Mouse (Mus musculus) hindbrain, embryonic 11.5 days (tissue): ENCODE measurements around the gene Mrps23. TPM values are rescaled to one million over a fixed set of nuclear protein-coding genes. Genes with fewer than 3 reads are reported as not detected.
A peak's percentile ranks its signal among the peaks of the same experiment; 100 is the strongest.

Source experiments
- ATAC-seq: fragments of 200-750 bp; cut with Nextera tagmentation; 2 replicates; pipeline ENCODE4 v1.8.0; 2017; ENCODE audit warnings: mild to moderate bottlenecking, moderate TSS enrichment, moderate library complexity; ENCODE audit not compliant: low FRiP score
- DNase-seq: peaks from one replicate; pipeline ENCODE4 v3.0.0-alpha.2; 2015; ENCODE audit warnings: low spot score
- H3K27ac ChIP-seq: fragments of 300-500 bp; sonication (generic); 2 replicates; pipeline ENCODE4 v1.5.1; 2014; ENCODE audit warnings: mild to moderate bottlenecking, low read depth, low read length
- H3K27me3 ChIP-seq: fragments of 300-500 bp; sonication (generic); 2 replicates; pipeline ENCODE4 v1.6.1; 2014; ENCODE audit warnings: mild to moderate bottlenecking, low read length, moderate library complexity, mixed read lengths; ENCODE audit not compliant: control insufficient read depth, insufficient read depth
- H3K36me3 ChIP-seq: fragments of 300-500 bp; sonication (generic); 2 replicates; pipeline ENCODE4 v1.6.1; 2014; ENCODE audit warnings: mild to moderate bottlenecking, low read length, moderate library complexity, mixed read lengths; ENCODE audit not compliant: control insufficient read depth, insufficient read depth
- H3K4me1 ChIP-seq: fragments of 300-500 bp; sonication (generic); replicated peaks from 2 replicates; pipeline ENCODE4 v1.6.1; 2014; ENCODE audit warnings: low read length, mixed read lengths; ENCODE audit not compliant: control insufficient read depth, insufficient read depth
- H3K4me2 ChIP-seq: fragments of 300-500 bp; sonication (generic); replicated peaks from 2 replicates; pipeline ENCODE4 v1.6.1; 2014; ENCODE audit warnings: mild to moderate bottlenecking, low read depth, low read length
- H3K4me3 ChIP-seq: fragments of 300-500 bp; sonication (generic); 2 replicates; pipeline ENCODE4 v1.5.1; 2014; ENCODE audit warnings: low read depth, low read length
- H3K9ac ChIP-seq: fragments of 300-500 bp; sonication (generic); 2 replicates; pipeline ENCODE4 v1.6.1; 2014; ENCODE audit warnings: low read depth, low read length
- H3K9me3 ChIP-seq: fragments of 300-500 bp; sonication (generic); 2 replicates; pipeline ENCODE4 v1.6.1; 2016; ENCODE audit warnings: low read length; ENCODE audit not compliant: control insufficient read depth
- WGBS: fragments of 180-500 bp; shearing (Covaris S2); extraction: QIAGEN DNeasy Blood & Tissue Kit; methylation state at CpG from one replicate; pipeline ENCODE4 v1.1.7; 2014; 5-methylcytosine and 5-hydroxymethylcytosine counted together
- polyA plus RNA-seq: library from polyadenylated mRNA; unstranded; fragments of >200 nt; fragmentation: Nextera tagmentation; extraction: Ambion mirVana; gene quantifications from 2 replicates; pipeline ENCODE4 v1.2.1, GENCODE M21; 2014

Mrps23 gene
- polyA plus RNA-seq, 1 experiment from 2014 or later, result 84.5 TPM

DNA sequence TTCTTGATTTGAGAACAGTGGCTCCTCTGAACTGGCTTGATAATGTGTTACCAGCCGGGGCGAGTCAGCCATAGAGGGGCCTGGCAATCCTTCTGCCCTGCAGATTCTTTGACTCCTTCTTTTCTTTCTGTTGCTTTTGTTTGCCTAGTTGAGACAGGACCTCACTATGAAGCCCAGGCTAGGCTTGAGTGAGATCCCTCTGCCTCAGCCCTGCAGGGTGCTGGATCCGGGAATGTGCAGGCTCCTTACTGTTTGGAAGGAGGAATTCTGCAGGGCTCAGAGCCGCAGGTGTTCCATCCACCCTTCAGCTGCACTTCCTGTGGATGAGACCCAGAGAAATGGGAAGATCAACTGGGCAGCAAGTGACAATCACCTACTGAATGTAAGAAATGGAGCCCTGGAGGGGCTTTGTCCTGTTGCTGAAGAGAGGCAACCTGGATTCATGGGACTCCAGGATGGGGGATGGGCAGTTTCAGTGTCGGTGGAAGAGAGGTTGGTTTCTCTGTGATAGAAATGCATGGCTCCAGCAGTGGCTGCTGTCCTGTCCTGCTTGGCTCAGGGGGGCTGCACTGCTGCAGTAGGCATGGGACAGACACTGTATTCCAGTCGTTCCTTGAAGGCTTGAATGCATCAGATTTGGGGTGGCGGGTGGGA lies 49.5 kb downstream of the Mrps23 start:
- Histone ChIP-seq H3K4me2 (peak overlapping the region; percentile 8; the same call in 1 of the 2 replicates), H3K27me3 (no peaks in the 10 kb centered on the region), H3K9ac (peak overlapping the region; percentile 12), H3K36me3 (peaks cover 3% of the 10 kb centered on the region), H3K4me1 (peaks cover 18% of the 10 kb centered on the region), H3K9me3 (no peaks in the 10 kb centered on the region), H3K27ac (peak overlapping the region; percentile 94), H3K4me3 (no peak overlapping the region)
- peak; percentile 70 for DNase-seq
- peak; percentile 25 for ATAC-seq
- 21% methylated on average over 7 of the region's 7 CpGs for WGBS

DNA sequence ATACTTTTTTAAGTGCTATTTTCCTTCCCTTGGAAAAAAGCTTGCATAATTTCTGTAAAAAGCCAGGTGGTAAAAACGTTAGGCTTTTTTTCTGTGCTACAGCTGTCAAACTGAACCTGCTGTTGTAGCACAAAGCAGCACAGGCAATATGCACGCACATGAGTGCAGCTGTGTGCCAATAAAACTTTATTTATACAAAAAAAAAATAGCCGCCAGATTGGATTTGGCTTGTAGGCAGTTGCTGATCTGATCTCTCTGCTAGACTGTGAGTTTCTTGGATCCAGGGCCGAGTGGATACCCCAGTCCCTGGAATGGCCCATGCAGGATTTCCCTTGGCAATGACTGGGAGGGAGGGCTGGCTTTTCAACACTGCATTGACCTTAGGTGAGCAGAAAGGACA lies 53.5 kb downstream of the Mrps23 start:
- H3K27ac ChIP-seq, result no peak overlapping the region
- H3K4me1 ChIP-seq, result peaks cover 13% of the 10 kb centered on the region
- no peak overlapping the region for H3K4me3 ChIP-seq
- H3K4me2 ChIP-seq, result no peak overlapping the region
- ATAC-seq, result no peak
- 81% methylated on average over 4 of the region's 4 CpGs for WGBS
- H3K36me3 ChIP-seq, result peaks cover 3% of the 10 kb centered on the region
- H3K9me3 ChIP-seq, result no peaks in the 10 kb centered on the region
- H3K27me3 ChIP-seq, result no peaks in the 10 kb centered on the region
- no peak overlapping the region for H3K9ac ChIP-seq
- DNase-seq, result no peak

DNA sequence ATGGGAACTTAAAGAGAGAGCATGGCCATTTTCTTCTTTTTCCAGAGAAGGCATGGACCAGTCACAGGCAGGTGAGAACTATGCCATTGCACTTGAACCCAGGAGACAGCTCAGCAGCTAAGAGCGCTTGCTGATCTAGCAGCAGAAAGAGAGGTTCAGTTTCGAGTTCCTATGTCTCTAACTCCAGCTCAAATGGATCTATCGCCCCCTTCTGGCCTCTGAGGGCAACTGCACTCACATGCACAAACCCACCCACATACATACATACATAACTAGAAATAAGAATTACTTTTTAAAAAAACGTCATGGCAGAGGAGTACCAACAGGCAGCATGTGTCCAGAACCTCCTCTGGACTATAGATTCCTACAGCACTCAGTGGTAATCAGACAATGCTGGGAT lies 54.0 kb downstream of the Mrps23 start:
- Histone ChIP-seq H3K27ac (no peak overlapping the region), H3K4me3 (no peak overlapping the region), H3K4me2 (no peak overlapping the region), H3K36me3 (peaks cover 3% of the 10 kb centered on the region), H3K9me3 (no peaks in the 10 kb centered on the region), H3K4me1 (peaks cover 9% of the 10 kb centered on the region; the same call in 1 of the 2 replicates), H3K27me3 (no peaks in the 10 kb centered on the region), H3K9ac (no peak overlapping the region)
- DNase-seq (no peak), ATAC-seq (no peak)
- WGBS, result 80% methylated on average over 4 of the region's 4 CpGs

DNA sequence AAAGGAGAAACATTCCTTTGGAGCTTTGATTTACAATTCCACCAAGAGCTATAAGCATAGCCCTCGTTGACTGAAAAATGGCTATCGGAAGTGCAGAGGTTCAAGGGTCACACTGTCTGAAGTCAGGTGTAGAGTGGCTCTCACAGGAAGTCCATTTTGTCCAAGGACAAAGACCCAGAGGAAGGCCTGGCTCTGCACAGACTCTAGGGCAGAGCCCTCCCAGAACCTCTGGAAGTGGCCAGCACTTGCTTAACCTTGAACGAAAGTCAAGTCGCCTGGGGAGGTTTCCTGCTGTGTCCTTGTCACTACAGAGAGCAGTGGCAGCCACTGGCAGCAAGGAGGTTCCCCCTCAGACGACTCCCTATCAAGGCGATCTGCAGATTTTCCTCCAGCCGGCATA lies 56.3 kb downstream of the Mrps23 start:
- no peak overlapping the region for H3K27ac ChIP-seq
- no peak overlapping the region for H3K4me3 ChIP-seq
- H3K4me1 ChIP-seq, result 0 out of 2 replicates have a peak, but pooled peaks cover 5% of the 10 kb centered on the region
- ATAC-seq, result no peak
- DNase-seq, result no peak
- no peaks in the 10 kb centered on the region for H3K9me3 ChIP-seq
- 54% methylated on average over 7 of the region's 7 CpGs for WGBS
- H3K4me2 ChIP-seq, result no peak overlapping the region
- peaks cover 3% of the 10 kb centered on the region for H3K36me3 ChIP-seq
- no peak overlapping the region for H3K9ac ChIP-seq
- no peaks in the 10 kb centered on the region for H3K27me3 ChIP-seq

Other genes with a start within 250 kb of the Mrps23 start
- gene Dynll2, start 216.9 kb upstream of the Mrps23 start, polyA plus RNA-seq, result 25.4 and 26.1 TPM in 2 replicates
- 493 and 503 TPM in 2 replicates for gene Srsf1, start 157.0 kb upstream of the Mrps23 start, polyA plus RNA-seq
- gene Vezf1, start 136.1 kb upstream of the Mrps23 start, polyA plus RNA-seq, result 77.7 and 80.7 TPM in 2 replicates
- gene Cuedc1, start 106.3 kb upstream of the Mrps23 start, polyA plus RNA-seq, result 17.6 TPM in 2 replicates
- 9.8 and 10.0 TPM in 2 replicates for gene Ccdc182, start 89.7 kb downstream of the Mrps23 start, polyA plus RNA-seq